Comparison of ENCODE assay signal across 8 mouse cellular contexts in the genomic region with DNA sequence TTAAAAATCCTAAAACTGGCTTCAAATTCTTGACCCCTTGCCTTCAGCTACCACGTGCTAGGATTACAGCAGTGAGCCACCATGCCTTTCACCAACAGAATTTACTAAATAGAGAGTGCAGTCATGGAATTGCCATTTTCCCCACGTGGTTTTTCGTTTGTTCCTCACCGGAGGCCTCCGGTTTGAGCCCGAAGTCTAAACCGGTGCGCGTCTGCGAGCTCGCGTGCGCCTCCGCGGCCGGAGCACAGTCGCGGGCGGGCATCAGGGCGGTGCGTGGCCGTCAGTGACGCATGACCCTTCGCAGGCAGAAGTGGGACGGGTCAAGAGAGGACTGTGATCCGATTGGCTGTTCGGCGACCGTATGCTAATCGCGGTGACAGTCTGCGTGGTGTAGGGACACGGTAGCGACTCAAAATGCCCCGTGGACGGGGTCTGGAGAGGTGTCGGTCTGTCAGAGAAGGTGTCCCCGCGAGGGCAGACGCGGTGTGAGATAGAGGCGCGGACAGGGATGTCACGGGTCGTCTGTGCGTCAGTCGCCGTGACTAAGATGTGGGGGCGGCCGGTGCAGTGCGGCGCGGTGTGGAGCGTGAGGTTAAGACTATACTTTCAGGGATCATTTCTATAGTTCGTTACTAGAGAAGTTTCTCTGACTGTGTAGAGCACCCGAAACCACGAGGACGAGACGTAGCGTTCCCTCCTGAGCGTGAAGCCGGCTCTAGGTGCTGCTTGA. TPM values are rescaled to one million over a fixed set of nuclear protein-coding genes. Genes with fewer than 3 reads are reported as not detected.
DNase-seq lines count a peak whose midpoint lies in the region; ATAC-seq and TF ChIP-seq lines count a peak whose summit lies in the region.
"Not testable (repeated sequence)": the region's sequence is repeated elsewhere in the genome, so short reads cannot be mapped to it uniquely, and the experiment has no call there.

No protein-coding gene starts in this region.

- WGBS in lung, embryonic 15.5 days = under 1% methylated on average over 32 of the region's 62 CpGs
- WGBS in olfactory bulb, adult 2 months = under 1% methylated on average over 33 of the region's 62 CpGs
- under 1% methylated on average over 33 of the region's 62 CpGs for WGBS in thymus, adult 2 months

- peak overlapping the region; percentile 69 for H3K4me2 ChIP-seq in lung, embryonic 15.5 days

- H3K4me1 ChIP-seq in ES-E14 (ENCODE audit: control insufficient read depth in 2 of 2, insufficient read depth in 2 of 2, low read length in 2 of 2, poor library complexity in 1 of 2); olfactory bulb, adult 2 months (ENCODE audit: control insufficient read depth, insufficient read depth, low read length); thymus, adult 2 months (replicated peaks; ENCODE audit: control insufficient read depth, insufficient read depth, low read length): not testable (repeated sequence)
- H3K4me1 ChIP-seq in lung, embryonic 15.5 days = peaks cover 12% of the 10 kb centered on the region

- H3K27ac ChIP-seq in ES-E14 (ENCODE audit: insufficient read depth, low read depth, low read length, poor library complexity, severe bottlenecking) = not testable (repeated sequence)
- H3K27ac ChIP-seq in lung, embryonic 15.5 days = peak overlapping the region; percentile 67
- peak overlapping the region; percentile 39 for H3K27ac ChIP-seq in olfactory bulb, adult 2 months (ENCODE audit: insufficient read depth, low read depth, low read length)
- H3K27ac ChIP-seq in thymus, adult 2 months (ENCODE audit: control insufficient read depth, insufficient read depth, low read length) = peak overlapping the region; percentile 63

- not testable (repeated sequence) for TF ChIP-seq CTCF in olfactory bulb, adult 2 months (IDR thresholded peaks at IDR 0.05; ENCODE audit: insufficient read depth, low read depth, low read length); thymus, adult 2 months (IDR thresholded peaks at IDR 0.05; ENCODE audit: borderline replicate concordance, control insufficient read depth, extremely low read depth, insufficient read depth, low read length, poor library complexity)

- peak; percentile 23; the same call in 1 of the 2 replicates for TF ChIP-seq POLR2A in olfactory bulb, adult 2 months (IDR thresholded peaks at IDR 0.05; ENCODE audit: insufficient read depth, low read depth, low read length)
- peak; percentile 62 for TF ChIP-seq POLR2A in thymus, adult 2 months (IDR thresholded peaks at IDR 0.05; ENCODE audit: control insufficient read depth, extremely low read depth, insufficient read depth, low read length, poor library complexity)

- H3K27me3 ChIP-seq in lung, embryonic 15.5 days; thymus, adult 2 months (ENCODE audit: control insufficient read depth, insufficient read depth, low read length): not testable (repeated sequence)

- not testable (repeated sequence) for H3K36me3 ChIP-seq in ES-E14 (ENCODE audit: control insufficient read depth, insufficient read depth, low read length, poor library complexity, severe bottlenecking); lung, embryonic 15.5 days; thymus, adult 2 months (ENCODE audit: control insufficient read depth, insufficient read depth, low read length)

- not testable (repeated sequence) for DNase-seq in ES-E14 (ENCODE audit: low read depth, low spot score)
- DNase-seq in cerebellum, adult 9-10 months = peak; percentile 87
- peak; percentile 87 for DNase-seq in layer of hippocampus, adult 9-11 months
- peak; percentile 71 for DNase-seq in thymus, adult 2 months

- in situ Hi-C loops in ES-E14 (cut with MboI; ENCODE audit: low sequenced_read_pairs in 2 of 2, unreplicated experiment in 2 of 2) = not testable (repeated sequence)

- ATAC-seq in frontal cortex, adult (ENCODE audit: low TSS enrichment) = peak; percentile 98
- ATAC-seq in hematopoietic stem cell, adult 5-6 weeks (replicated peaks in 1 of 2; ENCODE audit: insufficient read depth in 1 of 2, low FRiP score in 2 of 2, low TSS enrichment in 1 of 2, low read depth in 1 of 2, poor library complexity in 2 of 2, severe bottlenecking in 2 of 2) = peak; percentile 92 to 95
- peak; percentile 98 for ATAC-seq in lung, embryonic 15.5 days (ENCODE audit: borderline replicate concordance, extremely low read depth, low FRiP score, low TSS enrichment)

- peak overlapping the region; percentile 18 to 38; a peak in 2 of 4 replicates for H3K4me3 ChIP-seq in ES-E14 (ENCODE audit: insufficient read depth in 1 of 2, low read depth in 1 of 2, low read length in 2 of 2, poor library complexity in 1 of 2, severe bottlenecking in 1 of 2)
- peak overlapping the region; percentile 29; the same call in 1 of the 2 replicates for H3K4me3 ChIP-seq in lung, embryonic 15.5 days
- H3K4me3 ChIP-seq in olfactory bulb, adult 2 months (ENCODE audit: insufficient read depth, low read depth, low read length) = peak overlapping the region; percentile 48
- H3K4me3 ChIP-seq in thymus, adult 2 months (ENCODE audit: control insufficient read depth, insufficient read depth, low read length) = peak overlapping the region; percentile 49

- peak overlapping the region; percentile 76 for H3K9ac ChIP-seq in ES-E14 (ENCODE audit: insufficient read depth, low read depth, low read length, poor library complexity, severe bottlenecking)
- H3K9ac ChIP-seq in lung, embryonic 15.5 days = peak overlapping the region; percentile 29; the same call in 1 of the 2 replicates

- not testable (repeated sequence) for H3K9me3 ChIP-seq in ES-E14 (ENCODE audit: control insufficient read depth, insufficient read depth, low read depth, low read length); lung, embryonic 15.5 days

RNA-seq across cellular contexts. Expression of a gene that starts 37.9 kb away (rescaled TPM):
- 10.4 and 11.4 TPM in 2 replicates for total RNA-seq in ES-E14 (2012; rRNA removed)
- 2.9 TPM in 1 of 2 replicates, not detected in the other for total RNA-seq in hematopoietic stem cell, adult 5-6 weeks (2017)
- polyA plus RNA-seq in lung, embryonic 15.5 days (2015; fragmentation: Nextera tagmentation; extraction: Ambion mirVana) = 0.46 and 0.54 TPM in 2 replicates
- not detected in 2 replicates for polyA plus RNA-seq in olfactory bulb, adult 2 months (2012; ENCODE audit: insufficient read depth, insufficient read length, low replicate concordance, missing spikeins)
- polyA plus RNA-seq in thymus, adult 2 months (2012; rRNA removed) = 0.55 and 0.99 TPM in 2 replicates

RNA-seq across cellular contexts. Expression of a gene that starts 38.1 kb away (rescaled TPM):
- total RNA-seq in ES-E14 (2012; rRNA removed) = 6.7 and 9.9 TPM in 2 replicates
- 7.3 and 13.4 TPM in 2 replicates for total RNA-seq in hematopoietic stem cell, adult 5-6 weeks (2017)
- 9.0 and 11.3 TPM in 2 replicates for polyA plus RNA-seq in lung, embryonic 15.5 days (2015; fragmentation: Nextera tagmentation; extraction: Ambion mirVana)
- not detected in 2 replicates for polyA plus RNA-seq in olfactory bulb, adult 2 months (2012; ENCODE audit: insufficient read depth, insufficient read length, low replicate concordance, missing spikeins)
- 2.5 and 3.1 TPM in 2 replicates for polyA plus RNA-seq in thymus, adult 2 months (2012; rRNA removed)
